Mouse (Mus musculus): ENCODE results near the gene Gpm6a.

The Gpm6a gene

DNA sequence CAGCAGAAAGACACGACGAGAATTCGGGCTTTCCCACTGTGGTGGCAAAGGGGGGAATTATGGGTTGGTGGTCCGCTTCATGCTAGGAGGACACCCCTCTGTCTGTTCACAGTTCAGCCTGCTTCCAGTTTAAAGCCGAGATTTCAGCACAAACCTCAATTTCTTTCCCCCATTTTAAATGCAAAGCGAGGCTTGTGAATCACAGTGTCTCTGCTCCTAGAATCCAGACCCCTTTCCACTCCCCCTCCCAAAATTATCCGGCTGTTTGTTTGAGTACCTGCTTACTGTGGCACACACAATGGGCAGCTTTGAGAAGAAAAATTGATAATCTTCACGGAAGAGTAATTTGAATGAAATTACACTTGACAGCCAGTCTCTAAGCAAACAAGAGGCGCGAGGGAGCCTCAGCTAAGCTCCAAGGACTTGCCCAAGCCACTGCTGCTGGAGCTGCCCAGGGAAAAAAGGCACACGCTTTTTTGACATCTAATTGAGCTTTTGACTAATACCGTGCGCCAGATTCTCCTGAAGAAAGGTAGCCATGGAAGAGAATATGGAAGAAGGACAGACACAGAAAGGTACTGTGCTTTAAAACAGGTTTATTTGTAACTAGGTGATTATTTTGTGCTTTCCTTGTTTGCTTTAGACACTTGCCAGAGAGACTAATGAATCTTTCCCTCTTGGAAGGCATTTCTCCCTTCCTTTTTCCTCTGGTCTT, at the start of gene Gpm6a:
Gpm6a (plus strand) TSS at position 103 of the 715 bp plus-strand sequence.
- WGBS: 10% methylated on average over 13 of the region's 13 CpGs

DNA sequence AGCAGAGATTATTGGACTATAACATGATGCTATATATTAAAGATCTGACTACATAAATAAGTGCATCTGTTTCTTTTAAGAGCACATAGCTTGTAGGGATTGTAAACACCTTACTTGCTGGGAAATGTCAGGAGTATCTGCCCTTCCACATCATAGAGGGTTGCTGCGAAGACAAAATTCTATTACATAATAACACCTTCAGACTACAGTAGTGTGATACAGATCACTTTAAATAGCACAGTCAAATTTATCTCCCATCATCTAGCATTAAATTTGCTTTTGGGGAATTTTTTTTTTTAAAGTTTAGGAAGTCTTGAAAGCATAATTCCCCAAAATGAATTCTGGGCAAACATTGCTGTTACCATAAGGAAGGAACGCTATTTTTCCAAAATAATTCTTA, 41.8 kb upstream of the Gpm6a start:
- WGBS: 61% methylated on average over 2 of the region's 2 CpGs

DNA sequence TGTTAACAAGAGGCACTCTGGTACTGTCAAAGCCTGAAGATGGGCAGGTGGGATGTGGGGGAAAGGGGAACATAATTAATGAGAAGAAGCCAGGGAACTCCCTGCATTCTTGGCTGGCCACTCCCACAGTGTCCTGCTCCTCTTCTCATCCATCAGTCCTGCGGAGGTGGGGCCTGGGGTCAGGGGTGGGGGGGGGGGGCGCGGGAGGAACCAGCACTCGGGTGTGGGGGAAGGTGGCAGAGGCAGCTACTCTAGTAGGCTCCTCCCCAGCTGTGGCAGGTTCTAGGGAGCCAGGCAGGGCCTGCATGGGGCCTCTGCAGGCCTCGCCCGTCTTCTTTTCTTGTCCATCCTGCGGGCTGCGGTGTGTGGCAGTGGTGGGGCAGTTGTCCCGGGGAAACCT, 36.9 kb upstream of the Gpm6a start:
- 73% methylated on average over 9 of the region's 9 CpGs for WGBS

GRCm38 (mm10) chr8:54922160-54922855, 32.3 kb upstream of the Gpm6a start:
- WGBS: 19% methylated on average over 2 of the region's 2 CpGs

DNA sequence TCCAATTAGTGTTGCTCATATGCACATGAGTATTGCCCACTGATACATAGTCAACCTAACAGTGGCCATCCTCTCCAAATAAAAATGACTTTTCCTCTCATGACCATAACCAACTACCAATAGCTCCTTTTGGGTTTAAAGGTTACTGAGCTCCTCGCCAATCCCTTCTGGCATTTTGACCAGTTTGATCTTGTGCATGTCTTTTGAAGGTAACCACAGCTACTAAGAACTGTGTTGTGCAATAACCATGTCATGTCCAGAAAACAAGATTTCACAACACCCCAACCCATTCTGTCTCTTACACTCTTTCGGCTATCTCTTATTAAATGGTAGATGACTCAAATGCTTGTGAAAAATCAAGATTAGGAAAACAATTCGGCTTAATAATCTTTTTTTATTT, 29.7 kb upstream of the Gpm6a start:
- 92% methylated on average over 3 of the region's 3 CpGs for WGBS

- 54% methylated on average over 2 of the region's 2 CpGs for WGBS
Measured at GRCm38 (mm10) chr8:54932306-54932705, 22.3 kb upstream of the Gpm6a start.

DNA sequence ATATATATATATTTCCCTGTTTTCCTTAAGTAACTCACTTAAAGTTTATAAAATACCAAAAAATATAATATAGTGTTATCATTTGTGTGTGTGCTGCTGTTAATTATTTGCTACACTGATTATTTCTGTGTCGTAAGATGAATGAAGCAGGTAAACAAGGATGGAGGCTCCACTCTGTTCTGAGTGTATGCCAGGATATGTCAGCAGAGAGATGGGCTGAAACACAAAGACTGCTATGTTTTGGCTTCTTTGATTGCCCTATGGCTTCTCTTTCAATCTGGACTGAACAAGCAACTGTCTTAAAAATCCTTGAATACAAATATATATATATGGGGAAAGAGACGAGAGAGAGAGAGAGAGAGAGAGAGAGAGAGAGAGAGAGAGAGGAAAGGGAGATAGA, 1.3 kb upstream of the Gpm6a start:
- WGBS: 36% methylated on average over 2 of the region's 2 CpGs

DNA sequence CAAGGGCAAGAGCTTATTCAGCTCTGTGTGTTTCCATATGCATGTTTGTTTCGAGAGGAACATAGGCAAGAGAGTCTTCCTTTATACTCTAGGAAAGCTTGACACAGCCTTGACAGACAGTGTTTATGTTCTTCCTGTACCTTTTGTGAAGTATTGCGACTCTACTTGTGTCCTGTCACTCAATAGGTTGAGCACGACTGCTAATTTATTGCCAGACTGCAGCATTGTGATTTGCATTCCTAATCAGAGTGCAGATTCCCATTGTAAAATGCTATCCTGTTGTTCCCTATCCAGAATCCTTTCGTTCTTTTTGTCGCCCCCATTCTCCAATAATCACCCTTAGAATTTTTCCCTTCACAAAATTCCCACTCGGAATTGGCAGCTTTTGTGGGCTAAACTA, 613 bp upstream of the Gpm6a start:
- WGBS: 17% methylated on average over 6 of the region's 6 CpGs

DNA sequence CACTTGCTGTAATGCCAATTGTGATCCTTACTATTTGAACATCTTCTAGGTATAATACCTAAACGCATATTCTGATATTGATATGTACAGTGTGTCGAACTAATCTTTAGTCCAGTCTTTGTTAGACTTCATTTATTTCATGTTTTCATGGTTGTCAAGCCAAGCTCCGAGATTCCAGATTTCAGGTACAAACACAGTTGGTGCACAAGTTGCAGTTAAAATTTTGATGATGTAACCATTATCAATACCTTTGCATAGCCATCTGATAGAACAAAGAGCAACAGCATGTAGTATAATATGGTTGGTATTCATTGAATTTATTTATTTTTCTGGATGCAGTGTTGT, 785 bp downstream of the Gpm6a start:
- whole genome bisulfite sequencing: 30% methylated on average over 3 of the region's 3 CpGs

GRCm38 (mm10) chr8:54955935-54956573, 1.4 kb downstream of the Gpm6a start:
- WGBS: 29% methylated on average over 6 of the region's 6 CpGs

DNA sequence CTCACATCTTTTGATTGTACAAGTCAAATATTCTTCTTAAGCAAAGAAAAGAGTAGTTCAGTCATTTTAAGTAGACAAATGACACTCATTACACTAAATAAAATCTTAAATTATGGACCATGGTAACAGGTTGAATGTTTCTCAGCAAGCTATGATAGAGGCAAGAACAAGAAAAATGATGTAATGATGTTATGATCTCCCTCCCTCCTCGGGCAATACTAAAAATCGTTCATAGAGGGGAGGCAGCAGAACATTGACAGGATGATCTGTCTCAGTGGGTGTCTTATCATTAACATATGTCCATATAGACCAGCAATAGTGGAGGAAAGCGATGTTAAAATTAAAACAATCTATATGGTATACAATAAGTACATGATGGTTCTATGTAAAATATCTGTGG, 2.1 kb downstream of the Gpm6a start:
- WGBS: 29% methylated on average over 3 of the region's 3 CpGs

DNA sequence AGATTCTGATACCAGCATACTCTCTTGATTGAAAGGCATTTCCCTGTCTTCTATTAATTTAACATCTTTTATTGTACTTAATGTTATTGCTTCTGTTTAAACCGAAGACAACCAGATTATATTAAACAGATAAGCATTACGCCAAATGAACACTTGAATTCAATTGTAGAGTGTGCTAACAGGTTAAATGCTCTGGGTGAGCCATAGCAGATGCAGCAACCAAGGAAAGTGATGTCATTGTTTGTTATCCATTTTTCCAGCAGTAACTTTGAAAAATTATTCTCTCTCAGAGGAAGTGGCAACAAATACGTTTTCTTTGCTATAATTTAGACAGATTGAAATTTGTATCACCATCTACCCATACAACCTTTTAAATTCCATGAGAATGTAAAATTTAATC, 2.9 kb downstream of the Gpm6a start:
- 30% methylated on average over 3 of the region's 3 CpGs for WGBS

- WGBS: 27% methylated on average over 1 of the region's 1 CpGs
Measured at GRCm38 (mm10) chr8:54975020-54975419, 20.4 kb downstream of the Gpm6a start.

DNA sequence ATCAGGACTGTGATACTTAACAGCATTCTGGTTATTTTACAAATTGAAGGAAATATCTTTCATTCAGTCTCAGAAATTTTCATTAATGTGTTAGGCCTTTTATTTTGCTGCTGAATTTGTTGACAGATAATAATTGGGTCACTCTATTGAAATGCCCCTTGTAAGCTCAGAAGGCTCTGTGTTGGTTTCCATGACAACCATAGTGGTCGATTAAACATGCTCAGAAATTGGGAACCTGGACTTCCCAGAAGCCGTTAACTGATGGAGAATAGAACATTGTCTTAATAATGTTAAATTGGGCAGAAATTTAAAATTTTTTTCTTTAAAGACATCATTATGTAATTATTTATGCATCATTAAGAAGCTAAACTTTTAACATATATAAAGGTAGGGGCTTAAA, 20.9 kb downstream of the Gpm6a start:
- WGBS: 39% methylated on average over 2 of the region's 2 CpGs

- WGBS: 41% methylated on average over 2 of the region's 2 CpGs
Measured at GRCm38 (mm10) chr8:54975927-54976326, 21.3 kb downstream of the Gpm6a start.

DNA sequence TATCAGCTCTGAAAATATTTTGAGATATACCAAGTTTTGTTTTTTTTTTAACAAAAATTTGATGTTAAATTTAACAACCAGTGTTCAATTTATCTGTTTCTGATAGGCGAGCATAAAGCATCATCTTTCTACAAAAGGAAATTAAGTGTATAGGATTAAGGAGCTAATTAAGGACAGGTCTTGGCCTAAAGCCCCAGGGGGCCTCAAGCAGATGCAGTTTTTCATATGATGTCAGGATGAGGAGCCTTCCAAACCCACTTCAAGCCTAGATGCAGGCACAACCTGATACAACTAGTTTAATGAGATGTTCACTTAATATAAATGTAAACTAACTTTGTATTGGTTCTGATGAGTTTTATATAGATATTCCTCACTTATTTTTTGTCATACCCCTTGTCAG, 22.0 kb downstream of the Gpm6a start:
- WGBS: 75% methylated on average over 1 of the region's 1 CpGs

DNA sequence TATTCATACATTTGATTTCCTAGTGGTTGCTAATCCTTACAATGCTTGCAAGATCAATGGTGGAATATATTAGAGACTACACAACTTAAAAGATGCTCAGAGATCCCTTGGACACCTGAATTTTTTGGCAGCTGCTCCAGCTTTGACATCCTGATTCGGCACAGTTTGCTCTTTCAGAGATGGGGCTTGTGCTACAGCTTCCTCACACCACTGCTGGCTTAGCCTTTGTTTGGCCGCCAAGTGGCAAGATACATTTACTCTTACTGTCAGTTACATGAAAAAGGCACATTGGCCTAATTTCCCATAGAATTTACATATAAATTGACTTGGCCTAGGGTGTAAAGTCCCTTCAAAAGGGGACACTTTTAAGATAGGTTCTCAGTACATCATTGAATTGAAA, 32.1 kb downstream of the Gpm6a start:
- 41% methylated on average over 2 of the region's 2 CpGs for WGBS

DNA sequence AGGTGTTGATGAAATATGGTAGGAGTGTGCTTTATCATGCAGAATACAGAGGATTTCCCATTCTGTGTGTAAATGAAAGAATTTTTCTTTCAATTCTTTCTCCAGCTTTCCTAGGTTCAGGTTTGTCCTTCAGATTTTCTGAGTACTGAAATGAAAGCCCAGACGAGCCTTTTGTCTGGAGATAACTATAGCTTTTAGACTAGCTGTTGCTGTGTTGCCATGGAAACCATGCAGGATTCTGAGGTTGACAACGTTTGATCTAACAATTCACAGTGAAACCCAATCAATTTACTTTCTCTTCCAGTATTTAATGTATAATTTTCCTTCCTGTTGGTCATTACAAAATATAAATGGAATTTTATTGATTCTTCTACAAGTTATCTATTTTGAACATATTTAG, 34.5 kb downstream of the Gpm6a start:
- WGBS: 7% methylated on average over 2 of the region's 2 CpGs

DNA sequence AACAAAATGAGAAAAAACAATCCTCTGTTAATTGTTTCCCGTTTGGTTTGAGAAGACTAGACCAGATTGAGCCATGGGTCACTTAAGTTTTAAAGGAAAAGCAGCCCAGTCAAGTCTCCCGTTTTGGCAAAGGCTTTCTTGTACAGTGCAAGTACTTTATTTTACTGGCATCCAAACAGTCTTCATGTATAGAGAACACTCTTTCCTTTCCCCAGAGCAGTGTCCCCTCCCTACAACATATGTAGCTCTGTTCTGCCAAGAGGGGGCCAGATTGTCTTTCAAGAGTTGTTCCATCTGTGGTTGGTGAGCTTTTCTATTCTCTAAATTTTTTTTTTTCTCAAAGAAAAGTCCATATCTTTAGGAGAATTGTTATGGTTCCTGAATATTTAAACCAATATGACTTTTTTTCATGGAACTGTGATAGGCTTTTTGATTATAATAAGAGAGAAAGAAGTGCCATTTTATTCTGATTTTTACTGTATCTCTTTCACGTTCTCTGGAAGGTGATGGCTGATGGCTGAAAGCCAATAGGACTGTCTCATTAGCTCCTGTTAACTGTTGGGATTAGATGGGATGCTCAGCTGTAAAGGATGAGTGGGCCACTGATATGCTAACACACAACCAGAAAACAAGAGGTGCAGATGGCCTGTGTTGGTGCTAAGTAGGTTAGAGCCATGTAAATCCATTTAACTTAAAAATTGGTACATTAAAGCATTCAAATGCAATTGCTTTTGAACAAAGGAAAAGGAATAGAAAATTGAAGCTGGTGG, 37.4 kb downstream of the Gpm6a start:
- WGBS: 33% methylated on average over 3 of the region's 3 CpGs

GRCm38 (mm10) chr8:54995662-54996061, 41.0 kb downstream of the Gpm6a start:
- 72% methylated on average over 1 of the region's 1 CpGs for WGBS

DNA sequence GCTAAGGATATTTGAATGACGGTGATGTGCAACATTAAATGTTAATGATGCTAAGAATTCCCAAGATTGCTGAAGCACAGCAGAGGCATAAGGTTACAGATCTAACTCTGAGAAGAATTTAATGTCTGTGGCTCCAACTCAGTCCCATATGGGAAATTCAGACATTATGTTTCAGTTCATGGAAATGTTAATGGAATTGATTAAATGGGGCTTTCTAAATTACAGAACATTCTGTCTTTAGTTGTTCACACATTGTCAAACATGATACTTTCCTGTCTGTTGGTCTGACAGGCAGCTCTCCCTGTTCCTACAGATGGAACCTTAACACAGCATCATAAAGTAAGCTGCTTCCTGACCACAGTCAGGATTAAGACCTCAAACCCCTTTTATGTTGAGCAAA, 47.8 kb downstream of the Gpm6a start:
- WGBS: 63% methylated on average over 1 of the region's 1 CpGs

DNA sequence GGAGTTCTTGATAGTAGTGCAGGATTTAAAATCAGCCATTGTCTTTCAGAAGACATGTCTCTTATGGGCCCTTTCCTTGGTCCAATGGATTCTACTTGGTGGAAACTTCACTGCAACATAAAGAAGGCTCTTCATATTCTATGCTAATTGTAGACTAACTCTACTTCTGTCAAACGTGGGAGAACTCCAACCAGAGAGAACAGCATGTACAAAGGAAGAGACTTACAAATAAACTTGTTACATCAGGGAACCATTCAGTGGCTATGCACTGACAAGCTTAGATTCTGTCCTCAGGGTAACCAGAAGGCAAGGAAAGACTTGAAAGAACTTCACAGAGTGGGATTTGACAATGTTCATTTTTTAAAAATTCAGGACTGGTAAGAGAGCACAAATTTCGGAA, 48.3 kb downstream of the Gpm6a start:
- 32% methylated on average over 2 of the region's 2 CpGs for WGBS
